Mouse (Mus musculus) stomach, postnatal 0 days (tissue): ENCODE data around the gene Kctd2.

ENCODE experiments used
- CTCF ChIP-seq: IDR thresholded peaks from 2 replicates; pipeline ENCODE4 v1.5.1; 2016; ENCODE audit warnings: antibody characterized with exemption, low read depth, mild to moderate bottlenecking, moderate library complexity
- EP300 ChIP-seq: optimal IDR thresholded peaks from 2 replicates; pipeline ENCODE3; 2016; ENCODE audit warnings: antibody characterized with exemption

GRCm38 (mm10) chr11:115374695-115375425 lies 45.1 kb upstream of the Kctd2 start:
- TF ChIP-seq CTCF (no peak), EP300 (no peak)
